Mouse (Mus musculus): ENCODE measurements at regions not wholly inside any gene's neighbourhood (a gene's known extent, or its start where the extent isn't known, plus 50 kb on each side); places are given as distances from the start of the nearest gene placed in this dataset.

DNA sequence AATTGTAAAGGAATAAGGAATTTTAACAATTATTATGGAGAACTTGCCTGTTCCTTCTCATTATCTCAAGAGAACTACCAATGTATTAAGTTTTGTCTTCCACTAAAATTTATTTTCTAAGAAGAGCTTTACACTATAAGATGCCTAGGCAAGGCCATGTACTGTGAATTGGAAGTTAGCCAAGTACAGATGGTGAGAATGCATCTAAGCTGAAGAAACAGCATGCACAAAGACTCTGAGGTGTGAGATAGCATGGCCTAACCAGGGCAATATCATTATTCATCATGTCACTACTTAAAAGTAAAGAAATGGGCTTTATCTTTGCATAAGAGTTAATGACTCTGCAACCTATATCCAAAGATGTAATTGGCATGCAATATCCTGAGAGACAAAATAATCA lies 73.1 kb upstream of the Klhl1 start:
- in situ Hi-C loops (cut with MboI; ENCODE audit: low sequenced_read_pairs) = no loop called here
